Mouse (Mus musculus) liver, embryonic 12.5 days (tissue): ENCODE measurements at regions not wholly inside any gene's neighbourhood (a gene's known extent, or its start where the extent isn't known, plus 50 kb on each side); places are given as distances from the start of the nearest gene placed in this dataset.

ENCODE experiments used
- ATAC-seq: fragments of 200-750 bp; cut with Nextera tagmentation; 2 replicates; pipeline ENCODE4 v1.8.0; 2017; ENCODE audit warnings: moderate number of reproducible peaks, mild to moderate bottlenecking, moderate library complexity
- H3K27ac ChIP-seq: fragments of 300-500 bp; sonication (generic); 2 replicates; pipeline ENCODE4 v1.5.1; 2016; ENCODE audit warnings: mild to moderate bottlenecking
- H3K27me3 ChIP-seq: fragments of 300-500 bp; sonication (generic); replicated peaks from 2 replicates; pipeline ENCODE4 v1.6.1; 2016; ENCODE audit warnings: mild to moderate bottlenecking, moderate library complexity
- H3K36me3 ChIP-seq: fragments of 300-500 bp; sonication (generic); 2 replicates; pipeline ENCODE4 v1.6.1; 2016; ENCODE audit warnings: mild to moderate bottlenecking, moderate library complexity
- H3K4me1 ChIP-seq: fragments of 300-500 bp; sonication (generic); 2 replicates; pipeline ENCODE4 v1.6.1; 2016
- H3K4me2 ChIP-seq: fragments of 300-500 bp; sonication (generic); 2 replicates; pipeline ENCODE4 v1.6.1; 2016; ENCODE audit warnings: mild to moderate bottlenecking, moderate library complexity
- H3K4me3 ChIP-seq: fragments of 300-500 bp; sonication (generic); 2 replicates; pipeline ENCODE4 v1.5.1; 2016; ENCODE audit warnings: mild to moderate bottlenecking, moderate library complexity
- H3K9ac ChIP-seq: fragments of 300-500 bp; sonication (generic); 2 replicates; pipeline ENCODE4 v1.6.1; 2016; ENCODE audit warnings: mild to moderate bottlenecking, moderate library complexity
- H3K9me3 ChIP-seq: fragments of 300-500 bp; sonication (generic); replicated peaks from 2 replicates; pipeline ENCODE4 v1.6.1; 2016; ENCODE audit warnings: mild to moderate bottlenecking, moderate library complexity
- WGBS: fragments of 180-500 bp; shearing (Covaris S2); methylation state at CpG from one replicate; pipeline ENCODE4 v1.1.7; 2016; ENCODE audit not compliant: insufficient replicate concordance; 5-methylcytosine and 5-hydroxymethylcytosine counted together

- H3K27me3 ChIP-seq = no peaks in the 10 kb centered on the region
- H3K4me2 ChIP-seq = no peak overlapping the region
- H3K27ac ChIP-seq = no peak overlapping the region
- no peak for ATAC-seq
- no peak overlapping the region for H3K9ac ChIP-seq
- WGBS = 68% methylated on average over 5 of the region's 5 CpGs
- no peaks in the 10 kb centered on the region for H3K4me1 ChIP-seq
- no peaks in the 10 kb centered on the region for H3K9me3 ChIP-seq
- no peaks in the 10 kb centered on the region for H3K36me3 ChIP-seq
- H3K4me3 ChIP-seq = no peak overlapping the region
These were observed 248.6 kb downstream of the Plpp3 start for GRCm38 (mm10) chr4:105405728-105406127.

GRCm38 (mm10) chr4:105406786-105407464 lies 249.8 kb downstream of the Plpp3 start:
- no peaks in the 10 kb centered on the region for H3K9me3 ChIP-seq
- H3K36me3 ChIP-seq = no peaks in the 10 kb centered on the region
- H3K4me2 ChIP-seq = no peak overlapping the region
- no peak overlapping the region for H3K9ac ChIP-seq
- no peak for ATAC-seq
- no peaks in the 10 kb centered on the region for H3K4me1 ChIP-seq
- WGBS = 72% methylated on average over 14 of the region's 14 CpGs
- no peak overlapping the region for H3K27ac ChIP-seq
- no peaks in the 10 kb centered on the region for H3K27me3 ChIP-seq
- no peak overlapping the region for H3K4me3 ChIP-seq

DNA sequence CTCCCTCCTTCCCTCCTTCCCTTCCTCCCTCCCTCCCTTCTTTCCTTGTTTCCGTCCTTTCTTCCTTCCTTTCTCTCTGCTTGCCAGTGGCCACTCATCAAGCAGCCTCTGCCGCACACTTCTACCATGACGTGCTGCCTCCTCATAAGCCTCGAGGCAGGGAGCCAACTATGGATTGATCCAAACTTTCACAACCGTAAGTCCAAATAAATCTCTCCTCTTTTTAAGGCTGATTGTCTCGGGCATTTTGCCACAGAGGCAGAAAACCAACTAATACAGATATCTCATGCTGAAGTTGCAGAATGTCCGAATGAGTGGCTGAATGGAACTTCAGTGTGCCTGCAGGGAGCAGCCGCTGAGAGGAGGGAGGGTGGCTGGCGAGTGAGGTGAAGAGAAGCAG lies 251.7 kb downstream of the Plpp3 start:
- Histone ChIP-seq H3K27me3 (no peaks in the 10 kb centered on the region), H3K4me3 (no peak overlapping the region), H3K4me1 (no peaks in the 10 kb centered on the region), H3K27ac (no peak overlapping the region), H3K36me3 (no peaks in the 10 kb centered on the region), H3K4me2 (no peak overlapping the region), H3K9ac (no peak overlapping the region), H3K9me3 (no peaks in the 10 kb centered on the region)
- WGBS = 75% methylated on average over 9 of the region's 9 CpGs
- no peak for ATAC-seq

GRCm38 (mm10) chr4:105417166-105417565 lies 260.0 kb downstream of the Plpp3 start:
- WGBS = 85% methylated on average over 3 of the region's 3 CpGs
- no peak for ATAC-seq
- Histone ChIP-seq H3K4me3 (no peak overlapping the region), H3K4me2 (no peak overlapping the region), H3K9ac (no peak overlapping the region), H3K9me3 (no peaks in the 10 kb centered on the region), H3K27me3 (no peaks in the 10 kb centered on the region), H3K4me1 (no peaks in the 10 kb centered on the region), H3K27ac (no peak overlapping the region), H3K36me3 (no peaks in the 10 kb centered on the region)

- H3K36me3 ChIP-seq = no peaks in the 10 kb centered on the region
- no peak overlapping the region for H3K27ac ChIP-seq
- H3K4me2 ChIP-seq = no peak overlapping the region
- ATAC-seq = no peak
- H3K9ac ChIP-seq = no peak overlapping the region
- H3K4me3 ChIP-seq = no peak overlapping the region
- H3K27me3 ChIP-seq = no peaks in the 10 kb centered on the region
- H3K9me3 ChIP-seq = no peaks in the 10 kb centered on the region
- no peaks in the 10 kb centered on the region for H3K4me1 ChIP-seq
- 20% methylated on average over 7 of the region's 7 CpGs for WGBS
These were observed 265.3 kb downstream of the Plpp3 start for GRCm38 (mm10) chr4:105422466-105422865.

GRCm38 (mm10) chr4:105423727-105424201 lies 266.6 kb downstream of the Plpp3 start:
- Histone ChIP-seq H3K27me3 (no peaks in the 10 kb centered on the region), H3K4me1 (no peaks in the 10 kb centered on the region), H3K9me3 (no peaks in the 10 kb centered on the region), H3K27ac (no peak overlapping the region), H3K36me3 (no peaks in the 10 kb centered on the region), H3K9ac (no peak overlapping the region), H3K4me2 (no peak overlapping the region), H3K4me3 (no peak overlapping the region)
- 43% methylated on average over 3 of the region's 3 CpGs for WGBS
- no peak for ATAC-seq

- no peak for ATAC-seq
- no peak overlapping the region for H3K4me2 ChIP-seq
- no peaks in the 10 kb centered on the region for H3K36me3 ChIP-seq
- no peak overlapping the region for H3K9ac ChIP-seq
- no peaks in the 10 kb centered on the region for H3K9me3 ChIP-seq
- no peak overlapping the region for H3K27ac ChIP-seq
- no peak overlapping the region for H3K4me3 ChIP-seq
- H3K27me3 ChIP-seq = no peaks in the 10 kb centered on the region
- WGBS = 69% methylated on average over 6 of the region's 6 CpGs
- H3K4me1 ChIP-seq = no peaks in the 10 kb centered on the region
These were observed 267.9 kb downstream of the Plpp3 start for GRCm38 (mm10) chr4:105425086-105425485.

DNA sequence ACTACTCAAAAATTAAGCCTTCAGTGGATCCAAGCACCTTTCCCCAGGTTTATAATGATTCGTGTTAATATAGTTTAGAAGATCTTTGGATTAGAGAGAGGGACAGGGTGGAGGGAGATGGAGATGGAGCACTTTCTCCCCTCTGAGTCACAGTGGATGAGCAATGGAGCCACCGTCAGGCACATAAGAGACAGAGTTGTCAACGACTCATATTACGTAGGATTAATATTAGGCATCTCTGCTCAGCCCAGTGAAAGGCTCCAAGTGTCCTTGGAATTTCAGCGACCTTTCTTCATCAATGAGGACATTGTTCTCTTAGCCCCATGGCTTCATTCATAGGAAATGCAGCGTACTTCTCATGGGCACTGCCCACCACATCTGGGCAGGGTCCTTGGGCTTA lies 270.4 kb downstream of the Plpp3 start:
- no peaks in the 10 kb centered on the region for H3K9me3 ChIP-seq
- no peak overlapping the region for H3K4me3 ChIP-seq
- no peak for ATAC-seq
- H3K9ac ChIP-seq = no peak overlapping the region
- no peaks in the 10 kb centered on the region for H3K4me1 ChIP-seq
- no peaks in the 10 kb centered on the region for H3K36me3 ChIP-seq
- H3K27ac ChIP-seq = no peak overlapping the region
- no peak overlapping the region for H3K4me2 ChIP-seq
- H3K27me3 ChIP-seq = no peaks in the 10 kb centered on the region
- WGBS = 67% methylated on average over 6 of the region's 6 CpGs

- H3K9ac ChIP-seq = no peak overlapping the region
- H3K27me3 ChIP-seq = no peaks in the 10 kb centered on the region
- no peaks in the 10 kb centered on the region for H3K36me3 ChIP-seq
- WGBS = 75% methylated on average over 6 of the region's 6 CpGs
- no peak overlapping the region for H3K4me2 ChIP-seq
- ATAC-seq = no peak
- no peaks in the 10 kb centered on the region for H3K9me3 ChIP-seq
- no peak overlapping the region for H3K27ac ChIP-seq
- H3K4me1 ChIP-seq = no peaks in the 10 kb centered on the region
- no peak overlapping the region for H3K4me3 ChIP-seq
These were observed 272.4 kb downstream of the Plpp3 start for GRCm38 (mm10) chr4:105429381-105430100.

DNA sequence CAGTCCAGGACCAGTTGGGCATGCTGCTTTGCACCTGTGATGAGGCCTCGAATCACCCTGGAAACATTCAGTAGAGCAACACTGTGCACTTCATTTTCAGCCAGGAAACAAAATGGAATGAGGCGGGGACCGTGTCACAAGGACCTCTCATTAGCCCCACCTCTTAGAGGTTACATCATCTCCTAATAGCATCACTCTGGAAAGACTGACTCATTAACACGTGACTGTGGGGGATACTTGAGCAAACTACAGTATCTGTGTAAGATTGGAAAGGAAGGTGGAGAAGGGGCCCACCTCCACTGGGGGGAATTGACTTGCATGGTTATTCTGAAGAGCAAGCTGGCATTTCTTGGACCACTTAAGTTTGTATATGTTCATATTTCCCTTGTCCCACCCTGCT lies 275.3 kb downstream of the Plpp3 start:
- Histone ChIP-seq H3K9me3 (no peaks in the 10 kb centered on the region), H3K9ac (no peak overlapping the region)
- WGBS = 69% methylated on average over 4 of the region's 4 CpGs

GRCm38 (mm10) chr4:105437141-105437540 lies 280.0 kb downstream of the Plpp3 start:
- Histone ChIP-seq H3K27me3 (no peaks in the 10 kb centered on the region), H3K4me3 (no peak overlapping the region), H3K9me3 (no peaks in the 10 kb centered on the region), H3K27ac (no peak overlapping the region), H3K36me3 (no peaks in the 10 kb centered on the region), H3K4me1 (no peaks in the 10 kb centered on the region), H3K4me2 (no peak overlapping the region), H3K9ac (no peak overlapping the region)
- WGBS = 61% methylated on average over 5 of the region's 5 CpGs
- ATAC-seq = no peak

More for the DNA sequence above, 275.3 kb downstream of the Plpp3 start:
- Histone ChIP-seq H3K27me3 (no peaks in the 10 kb centered on the region), H3K4me1 (no peaks in the 10 kb centered on the region), H3K36me3 (no peaks in the 10 kb centered on the region), H3K4me2 (no peak overlapping the region), H3K27ac (no peak overlapping the region), H3K4me3 (no peak overlapping the region)
- ATAC-seq = no peak

DNA sequence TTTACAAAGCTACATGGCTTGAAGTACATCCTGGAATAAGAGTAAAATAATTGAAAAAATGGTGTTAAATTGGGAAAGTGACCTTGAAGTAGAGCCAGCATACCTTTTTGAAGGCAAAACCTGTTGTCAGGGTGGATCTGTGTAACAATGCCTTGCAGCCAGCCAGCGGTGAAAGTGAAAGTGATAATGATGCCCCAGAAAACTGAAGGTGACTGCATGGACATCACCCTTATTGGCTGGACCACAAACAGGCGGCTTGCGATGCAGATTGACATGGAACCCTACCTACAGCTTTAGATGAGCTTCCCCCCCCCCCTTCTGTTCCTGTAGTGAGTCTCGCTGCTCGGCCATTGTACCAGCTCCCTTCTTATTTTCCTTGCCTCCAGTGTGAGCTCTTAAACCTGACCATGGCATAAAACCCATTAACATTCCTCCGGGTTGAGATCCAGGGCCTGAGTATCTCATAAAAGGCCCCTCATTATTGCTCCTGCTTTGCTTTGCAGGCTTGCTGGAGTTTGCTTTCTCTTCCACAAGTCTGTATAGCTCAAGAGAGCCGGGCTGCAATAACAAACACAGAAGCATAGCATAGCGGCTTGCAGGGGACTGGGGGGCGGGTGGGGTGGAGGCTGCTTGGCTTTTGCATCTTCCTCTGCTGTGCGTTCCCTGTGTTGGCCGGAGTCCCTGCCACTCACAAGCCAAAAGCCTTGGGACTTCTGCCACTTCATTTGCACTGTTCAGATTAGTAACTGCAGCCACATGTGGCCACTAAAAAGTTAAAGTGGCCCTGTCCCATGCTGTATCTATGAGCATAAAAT lies 292.1 kb downstream of the Plpp3 start:
- Histone ChIP-seq H3K4me1 (no peaks in the 10 kb centered on the region), H3K27me3 (no peaks in the 10 kb centered on the region), H3K9ac (no peak overlapping the region), H3K4me2 (no peak overlapping the region), H3K4me3 (no peak overlapping the region), H3K27ac (no peak overlapping the region), H3K36me3 (no peaks in the 10 kb centered on the region), H3K9me3 (no peaks in the 10 kb centered on the region)
- WGBS = 64% methylated on average over 11 of the region's 11 CpGs
- ATAC-seq = no peak
